Mouse (Mus musculus) embryonic fibroblast, embryonic 13.5 days (primary cell): ENCODE results near the gene Plekhh3.

Experiments
- CTCF ChIP-seq: IDR thresholded peaks from 2 replicates; pipeline ENCODE4 v1.5.1; 2011; ENCODE audit warnings: mild to moderate bottlenecking, control low read depth, low read length, moderate library complexity, borderline replicate concordance; ENCODE audit not compliant: insufficient read depth
- POLR2A ChIP-seq: IDR thresholded peaks from 2 replicates; pipeline ENCODE4 v1.6.1; 2011; ENCODE audit warnings: low read depth, mild to moderate bottlenecking, control low read depth, low read length, moderate library complexity

- TF ChIP-seq POLR2A (no peak), CTCF (no peak)
Observed at GRCm38 (mm10) chr11:101193076-101193475, 21.9 kb upstream of the Plekhh3 start.
